Mouse (Mus musculus) forelimb bud, embryonic 11.5 days (tissue): ENCODE measurements around the gene Arhgap18.
A peak's percentile ranks its signal among the peaks of the same experiment; 100 is the strongest.

Experiments used
- DNase-seq: peaks from one replicate; pipeline ENCODE4 v3.0.0-alpha.2; 2012; ENCODE audit warnings: low read depth, low spot score

Gene Arhgap18

DNA sequence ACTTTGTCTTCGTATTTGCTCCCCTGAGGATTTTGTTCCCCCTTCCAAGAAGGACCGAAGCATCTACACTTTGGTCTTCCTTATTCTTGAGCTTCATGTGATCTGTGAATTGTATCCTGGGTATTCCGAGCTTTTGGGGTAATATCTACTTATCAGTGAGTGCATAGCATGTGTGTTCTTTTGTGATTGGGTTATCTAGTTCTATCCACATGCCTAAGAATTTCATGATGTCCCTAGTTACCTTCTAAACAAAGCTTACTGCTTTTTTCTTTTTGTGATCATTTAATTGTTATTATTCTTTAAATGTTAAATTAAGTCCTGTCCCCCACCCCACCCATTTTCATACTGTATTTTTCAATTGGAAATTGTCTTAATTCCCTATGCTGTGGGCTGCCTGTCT is 78.8 kb downstream of the Arhgap18 start:
- DNase-seq: no peak

DNA sequence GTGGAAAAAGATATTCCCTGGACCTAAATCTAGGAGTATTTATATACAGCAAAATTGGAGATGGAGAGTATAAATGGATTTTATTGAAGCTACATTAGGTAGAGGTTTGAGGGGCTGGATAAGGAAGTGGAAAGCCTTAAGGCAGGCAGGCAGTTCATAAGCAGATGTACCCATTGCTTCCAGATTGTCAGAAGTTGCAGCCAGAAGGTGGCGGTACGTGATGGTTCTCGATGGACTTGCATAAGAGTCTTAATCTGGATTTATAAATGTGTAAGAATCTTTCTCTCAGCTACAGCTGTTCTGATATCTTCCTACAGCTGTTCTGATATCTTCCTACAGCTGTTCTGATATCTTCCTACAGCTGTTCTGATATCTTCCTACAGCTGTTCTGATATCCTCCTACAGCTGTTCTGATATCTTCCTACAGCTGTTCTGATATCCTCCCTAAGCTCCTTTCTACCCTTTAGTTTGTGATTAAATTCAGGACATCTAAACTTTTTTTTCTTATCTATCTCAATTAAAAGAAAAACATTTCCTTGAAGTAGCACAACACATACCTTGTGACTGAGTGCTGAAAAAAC is 79.5 kb downstream of the Arhgap18 start:
- no peak for DNase-seq

DNA sequence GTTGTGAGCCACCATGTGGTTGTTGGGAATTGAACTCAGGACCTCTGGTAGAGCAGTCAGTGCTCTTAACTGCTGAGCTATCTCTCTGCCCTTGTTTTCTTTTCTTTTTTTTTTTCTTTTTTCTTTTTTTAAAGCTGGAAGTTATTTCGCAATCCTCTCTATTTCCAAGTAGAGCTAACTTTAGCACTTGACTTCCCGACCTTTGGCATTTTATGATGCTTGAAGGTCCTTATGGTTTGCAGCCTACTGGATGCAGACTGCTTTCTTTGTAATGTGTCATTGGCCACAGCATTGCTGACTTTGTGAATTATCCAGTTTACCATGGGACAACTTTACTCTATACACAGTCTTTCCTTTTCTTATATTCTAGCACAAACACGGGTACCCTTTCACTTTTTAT is 80.2 kb downstream of the Arhgap18 start:
- no peak for DNase-seq

DNA sequence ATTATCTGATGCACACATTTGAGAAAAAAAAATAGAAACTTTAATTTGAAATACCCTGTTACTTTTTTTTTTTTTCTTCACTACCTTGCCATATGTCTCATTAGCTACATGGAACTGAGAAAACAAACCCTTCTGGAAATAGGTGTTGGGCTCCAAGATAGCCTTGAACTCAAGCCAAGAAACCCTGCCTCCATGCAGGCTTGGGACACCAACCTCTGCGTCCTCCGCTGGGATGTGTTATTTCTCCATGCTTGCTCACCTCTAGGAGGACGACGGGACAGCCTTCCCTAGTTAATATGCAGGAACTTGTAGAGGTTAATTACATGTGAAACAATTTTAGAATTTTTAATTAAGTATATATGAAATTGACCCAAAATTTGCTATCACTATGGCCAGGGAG is 96.1 kb downstream of the Arhgap18 start:
- no peak for DNase-seq

DNA sequence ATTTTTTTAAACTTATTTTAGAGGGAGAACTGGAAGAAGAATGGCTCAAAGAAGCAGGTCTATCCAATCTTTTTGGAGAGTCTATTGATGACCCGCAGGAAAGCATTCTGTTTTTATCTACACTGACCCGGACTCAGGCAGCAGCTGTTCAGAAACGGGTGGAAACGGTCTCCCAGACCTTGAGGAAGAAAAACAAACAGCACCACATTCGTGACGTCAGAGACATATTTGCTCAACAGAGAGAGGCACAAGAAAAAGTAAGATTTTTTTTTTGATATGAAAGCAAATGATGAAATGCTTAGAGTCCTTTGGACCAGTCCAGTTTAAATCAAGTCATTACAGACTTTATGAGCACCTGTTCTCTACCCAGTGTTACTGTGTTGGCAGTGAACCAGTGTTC is 96.6 kb downstream of the Arhgap18 start:
- DNase-seq: no peak

DNA sequence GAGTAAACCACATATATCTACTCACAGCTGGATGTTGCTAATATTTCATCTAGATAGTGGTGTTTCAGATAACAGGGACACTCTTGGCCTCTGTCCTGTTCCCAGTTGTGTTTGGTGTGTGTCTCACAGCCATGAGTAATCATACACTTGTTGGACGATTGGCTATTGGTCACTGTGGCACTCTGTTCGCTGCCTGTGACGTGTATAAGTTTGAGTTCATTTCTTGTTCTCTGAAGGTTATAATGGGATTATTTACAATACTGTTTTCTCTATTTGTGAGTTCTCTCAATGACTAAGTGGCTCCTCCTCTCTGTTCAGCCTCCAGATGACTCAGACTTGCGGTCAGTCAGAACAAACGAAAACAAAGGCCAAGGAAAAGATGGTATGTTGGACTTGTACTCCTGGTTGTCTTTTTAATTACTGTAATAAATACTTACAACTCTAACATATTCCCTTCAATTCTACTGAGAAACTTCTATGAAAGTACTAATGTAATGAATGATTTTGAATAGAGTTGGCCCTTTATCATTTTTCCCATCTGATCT is 101.4 kb downstream of the Arhgap18 start:
- DNase-seq: no peak

DNA sequence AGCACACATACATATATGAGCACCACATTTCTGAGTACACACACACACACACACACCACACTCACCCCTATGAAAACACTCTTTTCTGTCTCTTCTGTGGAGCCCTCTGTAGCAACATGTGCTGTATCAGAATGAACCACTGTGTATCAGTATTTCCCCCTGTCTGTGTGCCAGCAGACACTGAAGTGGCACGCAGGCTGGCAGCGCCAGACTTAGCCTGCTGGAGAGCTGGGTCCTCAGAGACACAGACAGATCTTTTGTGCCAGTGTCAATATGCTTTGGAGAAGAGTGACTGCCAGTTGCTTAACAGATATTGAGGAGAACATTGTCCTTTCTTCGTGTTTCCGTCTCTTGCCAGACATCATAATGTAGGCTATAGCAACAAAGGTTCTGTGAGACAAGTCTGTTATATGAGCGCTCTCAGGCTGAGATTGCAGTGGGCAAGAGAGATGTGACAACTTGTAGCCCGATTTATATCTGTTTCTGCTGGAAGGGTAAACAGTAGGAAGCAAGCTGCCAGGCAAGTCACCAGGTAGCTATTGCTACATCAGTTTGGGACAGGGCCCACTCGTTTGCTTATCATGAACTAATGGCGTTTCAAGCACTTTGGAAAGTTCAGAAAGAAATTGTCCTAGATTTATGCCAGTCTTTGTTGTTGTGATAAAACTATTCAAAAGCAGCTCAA is 102.8 kb downstream of the Arhgap18 start:
- DNase-seq: no peak

DNA sequence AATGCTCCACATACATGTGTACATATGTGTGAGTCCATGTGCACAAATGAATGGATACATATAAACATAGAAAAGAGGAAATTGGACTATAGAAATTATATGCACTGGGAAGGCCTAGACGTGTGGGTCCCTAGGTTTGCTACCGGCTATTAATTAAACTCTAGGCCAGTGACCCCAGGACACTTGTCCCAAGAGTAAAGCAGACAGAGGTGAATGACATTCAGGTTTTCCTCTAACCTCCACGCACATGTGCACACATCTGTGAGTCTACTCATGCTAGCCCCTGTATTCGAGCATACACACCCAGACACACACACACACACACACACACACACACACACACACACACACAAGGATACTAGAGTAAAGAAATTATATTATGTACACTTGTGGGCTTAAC is 104.4 kb downstream of the Arhgap18 start:
- no peak for DNase-seq

DNA sequence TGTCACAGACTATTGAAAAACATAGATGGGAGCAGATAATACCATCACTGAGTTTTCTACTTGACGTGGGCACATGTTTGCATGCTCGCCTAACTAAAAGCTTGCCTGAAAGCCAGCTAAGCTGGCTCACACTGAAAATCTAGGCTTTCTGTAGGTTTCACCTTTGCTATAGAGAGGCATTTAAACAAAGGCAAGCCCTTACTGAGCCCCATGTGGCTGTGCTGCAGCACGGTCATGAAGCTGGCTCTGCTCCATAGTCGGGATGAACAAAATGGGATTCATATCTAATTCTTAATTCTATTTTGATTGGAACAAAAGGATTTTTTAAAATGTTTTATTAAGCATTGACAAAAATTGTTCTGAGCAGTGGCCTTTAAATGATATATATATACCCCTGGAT is 105.3 kb downstream of the Arhgap18 start:
- DNase-seq: no peak

DNA sequence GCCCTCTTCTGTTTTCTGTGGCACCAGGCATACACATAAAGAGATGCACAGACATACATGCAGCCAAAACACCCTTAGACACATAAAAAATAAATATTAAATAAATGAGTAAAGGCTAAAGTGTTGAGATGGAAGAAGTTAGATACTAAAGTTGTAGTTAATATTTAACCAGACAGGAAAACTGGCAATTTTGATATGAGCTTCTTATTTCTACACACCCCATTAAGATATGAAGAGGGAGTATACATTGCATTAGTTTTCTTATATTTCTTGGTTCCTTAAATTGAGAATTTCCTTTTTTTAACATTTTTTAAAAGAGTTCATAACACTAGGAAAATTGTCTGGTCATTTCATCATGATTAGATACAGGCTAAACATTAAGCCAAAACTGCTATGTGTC is 108.0 kb downstream of the Arhgap18 start:
- DNase-seq: no peak

DNA sequence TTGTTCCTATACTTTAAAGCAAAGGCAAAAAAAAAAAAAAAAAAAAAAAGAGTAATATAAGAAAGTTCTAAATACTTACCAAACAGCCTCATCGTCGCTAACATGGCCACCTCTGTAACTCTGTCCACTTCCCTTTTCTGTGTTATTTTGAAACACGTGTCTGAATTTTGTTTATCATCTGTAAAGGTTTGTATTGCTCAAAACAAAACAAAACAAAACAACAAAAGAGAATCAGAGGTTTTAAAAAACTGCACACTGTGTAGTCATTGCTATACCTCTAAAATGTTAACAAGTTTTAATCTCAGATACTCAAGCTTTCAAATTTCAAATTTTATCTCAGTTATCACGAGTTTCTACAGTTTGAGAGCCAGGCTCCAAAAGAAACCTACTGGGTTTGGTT is 109.0 kb downstream of the Arhgap18 start:
- no peak for DNase-seq

DNA sequence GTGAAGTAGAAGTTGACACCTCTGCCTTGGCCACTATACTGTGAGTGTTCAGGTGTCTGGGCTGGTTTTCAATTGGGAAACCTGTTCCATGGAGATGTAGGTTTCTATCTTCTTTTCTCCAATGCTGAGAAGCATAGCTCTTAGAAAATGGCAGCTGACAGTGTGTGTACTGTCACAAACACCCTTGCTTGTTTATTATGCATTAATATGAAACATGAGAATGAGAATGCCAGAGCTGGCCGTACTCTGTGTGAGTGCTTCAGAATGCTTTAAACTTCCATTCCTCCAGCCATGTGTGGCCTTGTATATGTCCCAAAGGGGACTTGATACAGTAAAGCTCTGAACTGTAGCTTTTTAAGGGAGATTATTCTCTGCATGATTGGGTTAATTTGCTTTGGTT is 110.8 kb downstream of the Arhgap18 start:
- DNase-seq: no peak

DNA sequence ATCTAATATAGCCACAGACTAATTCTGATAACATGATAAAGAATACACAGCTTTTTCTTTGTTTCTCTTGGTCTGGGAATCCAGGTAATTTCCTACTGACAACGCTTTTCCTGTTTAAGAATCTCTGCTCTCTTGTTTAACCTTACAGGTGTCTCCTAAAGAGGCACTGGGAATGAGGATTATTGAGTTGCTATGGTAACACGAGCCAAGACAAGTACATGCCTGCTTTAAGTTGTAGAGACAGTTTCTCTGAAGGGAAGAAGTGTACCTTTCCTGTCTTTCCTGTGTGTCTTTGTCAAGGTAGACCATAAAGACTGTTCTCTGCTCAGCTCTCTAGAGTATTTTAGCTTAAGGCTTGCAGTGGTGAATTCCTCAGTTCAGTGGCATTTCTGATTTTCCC is 117.6 kb downstream of the Arhgap18 start:
- peak; percentile 23 for DNase-seq

DNA sequence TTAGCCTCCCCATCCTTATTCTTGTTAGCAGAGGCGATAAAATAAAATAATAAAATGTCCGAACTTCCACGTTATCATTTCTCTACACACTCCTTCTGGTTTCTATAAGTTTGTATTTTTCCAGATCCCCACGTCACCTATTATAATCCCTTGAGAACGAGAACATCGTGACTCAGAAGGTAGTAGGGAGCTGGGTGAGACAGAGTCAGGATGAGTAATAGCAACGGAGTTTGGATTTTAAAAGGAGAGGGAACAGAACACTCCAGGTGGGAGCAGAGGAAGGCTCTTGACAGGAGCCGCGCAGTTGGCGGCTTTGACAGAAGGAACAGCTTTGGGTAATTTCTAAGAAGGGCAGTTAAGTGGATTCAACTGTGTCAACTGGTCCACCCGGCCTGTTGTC is 124.1 kb downstream of the Arhgap18 start:
- DNase-seq: no peak

DNA sequence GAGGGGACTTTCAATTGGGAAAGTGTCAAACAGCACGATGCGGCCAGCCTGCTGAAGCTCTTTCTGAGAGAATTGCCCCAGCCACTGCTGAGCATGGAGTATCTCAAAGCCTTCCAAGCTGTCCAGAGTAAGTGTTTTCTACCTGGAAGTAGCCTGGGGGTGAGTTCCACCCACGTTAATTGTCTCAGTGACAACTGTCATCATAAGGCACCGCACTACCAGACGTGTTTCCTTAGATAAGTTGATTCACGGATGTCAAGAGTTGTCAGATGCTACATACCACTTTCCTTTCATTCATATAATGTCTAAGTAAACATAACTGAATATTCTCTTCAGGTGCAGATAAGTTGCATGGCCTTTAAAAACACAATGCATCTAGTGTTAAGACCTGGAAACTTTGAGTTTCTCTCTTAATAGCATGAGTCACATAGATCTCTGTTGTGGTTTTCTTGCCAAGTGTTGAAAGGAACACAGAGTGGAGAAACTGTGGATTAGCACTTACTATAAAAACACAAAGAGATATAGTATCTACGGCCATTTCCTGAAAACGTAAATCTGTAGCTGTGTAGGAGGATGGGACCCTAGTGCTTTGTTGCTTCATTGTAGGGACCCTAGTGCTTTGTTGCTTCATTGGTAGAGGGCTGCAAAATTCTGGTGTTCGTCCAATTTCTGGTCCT is 125.8 kb downstream of the Arhgap18 start:
- no peak for DNase-seq

DNA sequence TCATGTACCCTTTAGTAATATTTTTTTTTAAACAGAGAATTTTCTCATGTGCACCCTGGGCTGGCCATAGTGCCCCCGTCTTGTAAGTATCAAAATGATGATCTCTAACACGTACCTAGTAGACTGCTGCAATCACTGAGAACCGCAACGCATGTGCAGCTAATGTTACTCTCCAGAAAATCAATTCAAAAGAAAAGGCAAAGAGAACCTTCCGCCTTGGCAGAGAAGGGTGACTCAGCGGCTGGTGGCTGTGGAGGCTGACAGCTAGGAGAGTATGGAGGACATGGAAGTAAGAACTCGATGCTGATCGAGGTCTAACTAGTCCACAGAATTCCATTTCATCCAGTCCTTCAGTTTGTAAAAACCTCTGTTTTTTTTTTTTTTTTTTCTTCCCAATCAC is 131.7 kb downstream of the Arhgap18 start:
- no peak for DNase-seq

DNA sequence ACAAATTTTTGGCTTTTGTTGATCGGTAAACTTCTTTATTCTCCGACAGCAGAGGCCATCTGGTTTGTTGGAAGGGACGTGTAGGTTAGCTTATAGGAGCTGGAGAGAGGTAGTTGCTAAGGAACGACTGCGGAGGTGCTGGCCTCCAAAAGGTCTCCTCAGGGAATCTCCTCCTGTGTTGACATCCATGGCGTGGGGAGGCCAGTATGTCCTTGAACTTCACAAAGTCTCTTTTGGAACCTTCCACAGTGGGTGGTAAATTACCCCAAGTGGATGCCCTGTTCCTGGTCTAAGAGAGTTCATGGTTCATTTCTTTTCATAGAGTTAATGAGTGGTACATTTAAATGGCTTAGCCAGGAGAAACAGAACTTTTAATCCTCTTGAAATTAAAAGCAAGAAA is 136.0 kb downstream of the Arhgap18 start:
- no peak for DNase-seq

DNA sequence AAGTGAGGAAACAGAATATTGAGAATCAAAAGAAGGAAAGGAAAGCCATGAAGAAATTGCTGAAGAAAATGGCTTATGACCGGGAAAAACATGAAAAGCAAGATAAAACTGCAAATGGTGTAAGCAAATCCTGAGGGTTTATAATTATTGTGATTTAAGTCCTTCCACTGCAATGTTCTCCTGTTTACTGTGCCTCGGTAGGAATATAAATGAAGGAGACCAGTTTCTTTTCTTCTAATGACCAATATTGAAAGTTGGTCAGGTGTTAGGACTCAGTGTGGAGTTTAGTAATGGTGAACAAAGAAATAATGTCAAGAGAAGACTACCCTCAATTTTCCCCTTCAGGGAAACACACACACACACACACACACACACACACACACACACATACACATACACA is 136.5 kb downstream of the Arhgap18 start:
- no peak for DNase-seq

DNA sequence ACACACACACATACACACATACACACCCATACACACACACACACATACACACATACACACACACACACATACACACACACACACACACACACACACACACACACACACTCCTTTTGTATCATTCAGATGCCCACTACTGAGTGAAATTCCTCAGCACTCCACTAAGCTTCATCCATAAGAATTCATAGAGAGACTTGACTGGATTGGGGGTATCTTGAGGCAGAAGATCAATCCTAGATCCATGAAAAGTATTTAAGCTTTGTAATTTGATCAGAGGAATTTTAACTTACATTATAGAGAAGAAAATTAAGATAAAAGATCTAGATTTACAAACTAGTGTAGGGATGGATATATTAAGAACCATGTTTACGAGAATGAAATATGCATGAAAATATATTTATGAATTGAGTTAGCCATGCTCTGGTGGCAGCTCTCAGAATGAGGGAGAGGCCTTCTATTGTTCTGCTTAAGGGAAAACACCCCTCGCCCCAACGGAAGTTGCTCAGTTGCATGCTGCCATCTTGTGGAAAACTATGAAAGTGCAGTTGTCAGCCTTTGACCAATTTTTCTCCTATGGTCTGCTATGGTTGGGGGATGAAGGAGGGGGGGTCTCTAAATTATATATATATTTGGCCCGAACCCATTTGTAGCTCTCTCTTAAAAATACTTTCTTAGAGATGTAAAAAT is 137.2 kb downstream of the Arhgap18 start:
- peak; percentile 86 for DNase-seq

DNA sequence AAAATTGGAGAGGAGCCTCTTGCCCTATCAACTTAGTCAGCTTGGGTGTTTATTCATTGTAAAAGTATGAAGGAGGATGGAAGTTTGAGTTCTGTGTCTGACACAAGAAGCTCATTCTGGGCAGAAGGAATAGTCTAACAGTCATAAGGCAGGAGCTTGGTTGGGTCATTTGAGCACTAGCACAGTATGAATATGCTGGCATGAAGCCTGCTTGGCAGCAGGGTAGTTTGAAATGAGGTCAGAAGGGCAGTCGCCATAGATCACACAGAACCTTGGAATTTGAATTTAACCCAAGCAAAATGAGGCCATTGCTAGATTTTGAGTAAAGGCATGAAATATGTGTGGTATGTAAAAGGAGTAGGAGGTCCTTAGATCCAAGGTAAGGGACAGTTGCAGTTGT is 139.9 kb downstream of the Arhgap18 start:
- DNase-seq: no peak

DNA sequence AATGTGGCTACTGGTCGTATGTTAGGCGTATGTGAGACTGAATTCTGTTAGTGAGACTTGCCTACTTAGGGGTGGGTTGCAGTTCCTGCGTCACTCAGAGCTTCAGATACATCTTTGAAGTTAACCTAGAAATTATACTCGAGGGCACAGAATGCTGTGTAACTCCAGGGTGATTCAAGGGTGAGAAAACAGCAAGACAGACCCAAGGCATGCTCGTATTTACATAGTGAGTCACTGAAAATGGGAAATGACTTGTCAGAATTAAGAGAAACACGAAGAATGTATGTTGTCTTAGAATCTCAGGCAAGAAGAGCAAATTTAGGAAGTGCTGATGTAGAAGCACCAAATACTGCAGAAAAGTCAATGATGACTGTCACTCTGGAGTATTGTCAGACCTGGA is 142.5 kb downstream of the Arhgap18 start:
- DNase-seq: no peak

DNA sequence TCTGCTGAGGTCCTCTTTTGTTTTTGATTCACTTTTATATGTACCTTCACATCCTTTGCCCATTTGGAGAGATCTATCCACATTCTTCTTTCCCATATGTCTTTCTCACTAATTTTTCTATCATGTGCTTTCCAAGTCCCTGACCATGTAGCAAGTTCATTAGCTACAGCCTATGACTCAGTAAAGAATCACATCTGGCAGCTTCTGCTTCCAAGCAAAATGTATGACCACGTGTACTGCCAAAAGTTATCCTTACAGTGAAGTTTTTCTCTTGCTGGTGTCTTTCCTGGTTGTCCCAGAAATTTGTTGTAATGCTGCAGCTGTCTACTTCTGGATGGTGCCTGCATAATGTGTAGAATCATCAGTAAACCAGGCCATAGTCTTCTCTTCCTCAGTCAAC is 147.2 kb downstream of the Arhgap18 start:
- DNase-seq: no peak
